Mouse (Mus musculus) left cerebral cortex, postnatal 14 days (tissue): ENCODE measurements at regions not wholly inside any gene's neighbourhood (a gene's known extent, or its start where the extent isn't known, plus 50 kb on each side); places are given as distances from the start of the nearest gene placed in this dataset.
A peak's percentile ranks its signal among the peaks of the same experiment; 100 is the strongest.
"Not testable (repeated sequence)": the region's sequence is repeated elsewhere in the genome, so short reads cannot be mapped to it uniquely, and the experiment has no call there.

Experiments
- DNase-seq, 2 experiments: peaks; one replicate each; pipeline ENCODE4 v3.0.0; 2021 to 2022; ENCODE audit warnings: low spot score in 2 of 2, mixed read lengths in 1 of 2
- intact Hi-C: fragments of 180-260 bp; cut with DNase I; formaldehyde crosslinking; loops from one replicate; pipeline ENCODE4 v1.15.1; 2025

DNA sequence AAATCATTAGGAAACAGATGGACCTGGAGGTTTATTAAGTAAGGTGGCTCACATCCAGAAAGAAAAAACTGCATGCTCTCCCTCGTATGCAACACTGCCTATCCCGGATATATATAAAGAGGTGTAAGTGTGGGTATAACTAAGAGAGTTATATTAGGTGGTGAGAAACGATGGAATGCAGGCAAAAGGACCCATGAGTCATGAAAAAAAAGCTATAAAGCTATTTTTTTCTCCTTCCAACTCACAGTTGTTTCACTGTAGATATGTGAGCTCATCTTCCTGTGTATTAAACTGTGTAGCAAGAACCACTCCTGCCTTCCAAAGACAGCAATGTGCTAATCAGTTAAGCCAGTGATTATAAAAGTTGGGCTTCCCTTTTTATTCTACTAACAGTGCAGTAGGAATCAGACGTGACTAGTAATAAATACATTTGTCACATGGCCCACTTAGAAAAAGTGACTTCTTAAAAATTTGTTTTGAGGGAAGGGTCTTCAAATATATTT is 51.4 kb upstream of the Bdh1 start:
- intact Hi-C loops, DNase-seq: not testable (repeated sequence)

DNA sequence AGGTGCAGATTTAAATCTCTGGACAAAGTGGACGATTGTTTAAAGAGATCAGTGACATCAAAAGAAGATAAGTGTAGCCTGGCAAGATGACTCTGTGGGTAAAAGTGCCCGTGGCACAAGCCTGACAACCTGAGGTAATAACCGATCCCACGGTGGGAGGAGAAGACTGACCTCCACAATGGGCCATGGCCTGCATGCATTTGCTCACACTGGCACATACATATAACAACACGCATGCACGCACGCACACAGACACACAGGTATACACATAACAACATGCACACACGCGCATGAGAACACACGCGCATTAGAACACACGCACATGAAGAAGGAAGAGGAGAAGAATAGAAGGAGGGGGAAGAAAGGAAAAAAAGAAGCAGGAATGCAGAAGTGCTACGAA is 52.2 kb upstream of the Bdh1 start:
- no peak for DNase-seq
- intact Hi-C loops = no loop called here

DNA sequence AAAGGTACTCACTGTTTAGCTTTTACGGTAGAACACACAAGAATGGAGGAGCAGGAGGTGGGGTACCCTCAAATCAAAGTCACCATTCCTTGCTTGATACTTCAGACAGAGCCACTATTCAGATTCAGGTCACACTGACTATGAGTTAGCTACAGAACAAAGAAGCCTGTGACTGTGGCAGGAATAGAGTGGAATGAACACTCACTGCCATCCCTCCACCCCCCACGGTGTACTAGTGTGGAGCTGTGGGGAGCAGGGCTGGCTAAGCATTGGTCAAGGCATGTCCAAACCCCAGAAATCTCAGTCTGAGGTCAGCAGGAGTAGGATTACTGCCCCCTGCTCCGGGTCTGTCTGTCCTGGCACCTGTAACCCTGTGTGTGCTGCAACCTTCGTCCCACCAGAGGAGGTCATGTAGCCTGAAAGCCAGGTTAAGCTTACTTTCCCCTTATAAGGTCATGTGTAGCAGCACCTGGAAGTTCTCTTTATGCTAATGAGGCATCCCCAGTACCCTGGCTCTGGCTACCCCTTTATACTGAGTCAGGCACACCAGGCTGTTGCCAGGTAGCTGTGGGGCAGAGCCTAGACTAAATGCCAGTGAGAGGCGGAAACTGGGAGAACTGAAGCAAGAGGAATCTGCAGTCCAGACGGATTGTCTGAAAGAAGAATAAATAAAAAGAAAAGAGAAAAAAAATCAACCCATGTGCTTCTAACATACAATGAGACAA is 53.1 kb upstream of the Apod start:
- intact Hi-C loops = no loop called here

DNA sequence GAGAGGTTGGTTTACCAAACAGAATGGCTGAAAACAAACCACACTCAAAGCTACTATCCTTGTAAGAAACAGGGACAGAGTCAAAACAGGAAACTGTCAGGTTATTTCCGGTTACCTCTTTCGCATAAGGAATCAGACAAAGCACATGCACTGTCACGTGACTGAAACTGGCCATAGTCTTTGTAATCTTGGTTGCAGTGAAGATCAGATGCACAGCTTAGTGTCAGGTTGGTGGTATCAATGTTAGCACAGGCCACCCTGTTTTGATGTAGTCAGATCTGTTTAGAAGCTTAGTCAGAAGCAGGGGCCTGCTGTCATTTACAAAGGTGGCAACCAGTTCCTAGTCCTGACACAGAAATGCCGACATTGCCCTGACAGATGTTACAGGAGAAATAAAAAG is 51.4 kb upstream of the Apod start:
- no peak for DNase-seq
- intact Hi-C loops = no loop called here

More for the DNA sequence above, 53.1 kb upstream of the Apod start:
- peak in 1 of 2 experiments; percentile 29 for DNase-seq

DNA sequence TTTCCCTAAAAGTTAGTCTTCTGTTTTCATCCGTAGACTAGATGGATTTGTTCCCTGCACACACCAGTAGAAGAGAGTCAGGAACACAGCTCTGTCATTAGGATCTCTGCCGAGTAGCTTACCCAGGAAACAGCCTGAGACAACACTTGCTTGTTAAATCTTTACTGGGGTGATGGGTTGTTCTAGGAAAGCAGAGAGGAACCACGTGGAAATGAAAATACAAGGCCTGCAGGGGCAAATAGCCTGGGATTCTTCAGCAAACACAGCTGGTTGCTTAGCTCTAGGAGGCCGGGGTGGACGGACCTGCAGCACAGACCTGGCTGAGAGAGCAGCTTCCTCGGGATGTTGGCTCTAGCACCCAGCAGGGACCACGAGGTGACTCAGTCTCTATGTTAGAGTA is 49.9 kb upstream of the Apod start:
- DNase-seq = peak; percentile 21 to 56

More for the DNA sequence above, 49.9 kb upstream of the Apod start:
- intact Hi-C loops = no loop called here
